Mouse (Mus musculus): ENCODE results near the gene Timp1.

Gene Timp1

GRCm38 (mm10) chrX:20869962-20870513 is at the start of gene Timp1:
TSS of gene Timp1 (plus strand) at chrX:20870166.
- no peak for DNase-seq (ENCODE audit: low spot score)

GRCm38 (mm10) chrX:20828934-20829333 is 41.0 kb upstream of the Timp1 start:
- DNase-seq (ENCODE audit: low spot score) = peak; percentile 70

DNA sequence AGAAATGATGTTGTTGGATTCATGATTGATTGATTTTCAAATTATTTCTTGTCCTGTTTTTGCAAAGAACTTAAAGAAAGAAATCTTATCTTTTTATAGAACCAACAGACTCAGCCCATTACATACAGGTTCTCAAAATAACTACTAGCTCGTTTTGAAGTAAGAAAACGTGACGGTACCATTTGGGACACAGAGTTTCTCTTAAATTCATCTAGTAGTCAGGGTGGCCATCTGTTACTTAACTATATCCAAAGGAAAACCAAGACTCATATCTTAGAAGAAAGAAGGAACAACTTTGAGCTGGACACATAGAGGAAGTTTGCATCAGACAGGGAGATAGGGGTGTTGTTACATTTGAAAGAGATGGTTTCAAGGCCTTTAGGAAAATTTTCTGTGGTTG is 22.7 kb upstream of the Timp1 start:
- DNase-seq (ENCODE audit: low spot score) = no peak

DNA sequence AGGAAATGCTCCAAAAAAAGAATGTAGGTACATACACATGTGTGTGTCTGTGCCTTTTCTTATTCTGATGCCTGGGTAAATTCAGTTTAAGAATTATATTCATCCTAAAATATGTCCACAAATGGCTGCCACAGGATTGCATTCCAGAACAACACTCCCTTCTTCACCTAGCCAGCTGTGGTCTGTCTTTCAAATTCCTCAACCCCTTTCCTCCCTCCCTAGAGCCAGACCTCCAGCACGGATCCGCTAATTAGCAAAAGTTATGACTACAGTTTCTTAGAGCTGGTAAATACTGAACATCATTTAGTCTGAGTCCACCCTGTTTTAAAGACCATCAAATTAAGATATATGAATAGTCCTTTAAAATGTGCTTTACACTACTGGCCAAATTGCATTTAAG is 22.1 kb upstream of the Timp1 start:
- DNase-seq (ENCODE audit: low spot score) = no peak

- peak; percentile 92 for DNase-seq (ENCODE audit: low spot score)
These were observed 21.5 kb upstream of the Timp1 start for GRCm38 (mm10) chrX:20848256-20848984.

GRCm38 (mm10) chrX:20853794-20854193 is 16.2 kb upstream of the Timp1 start:
- no peak for DNase-seq (ENCODE audit: low spot score)

DNA sequence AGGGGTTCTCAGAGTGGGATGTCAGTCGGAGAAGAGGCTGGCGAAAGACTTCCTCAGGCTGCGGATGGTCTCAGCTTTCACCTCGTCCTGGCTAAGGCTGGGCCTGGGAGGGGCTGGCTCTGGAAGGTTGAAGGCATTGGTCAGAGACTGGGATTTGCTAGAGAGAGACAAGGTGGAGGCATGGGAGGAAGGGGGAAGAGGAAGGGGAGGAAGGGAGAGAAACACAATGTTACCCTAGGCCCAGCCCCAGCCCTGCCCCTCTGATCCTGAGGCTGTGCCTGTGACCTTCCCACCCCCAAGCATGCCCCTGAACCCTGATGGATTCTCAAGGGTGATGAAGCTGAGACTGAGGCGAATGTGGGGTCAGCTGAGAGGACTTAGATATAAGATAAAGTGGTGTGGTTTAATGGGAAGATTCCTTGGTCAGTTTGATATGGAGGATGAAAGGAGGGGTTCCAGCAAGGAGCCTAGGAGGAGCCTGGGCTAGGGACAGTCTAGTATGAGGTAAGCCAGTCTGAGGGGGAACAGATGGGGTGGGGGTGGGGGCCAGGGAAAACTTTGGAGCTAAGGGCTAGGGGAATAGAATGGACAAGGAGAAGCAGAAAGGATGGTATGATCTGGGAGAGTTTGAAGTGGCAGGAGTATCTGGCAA is 8.4 kb upstream of the Timp1 start:
- no peak for DNase-seq (ENCODE audit: low spot score)

DNA sequence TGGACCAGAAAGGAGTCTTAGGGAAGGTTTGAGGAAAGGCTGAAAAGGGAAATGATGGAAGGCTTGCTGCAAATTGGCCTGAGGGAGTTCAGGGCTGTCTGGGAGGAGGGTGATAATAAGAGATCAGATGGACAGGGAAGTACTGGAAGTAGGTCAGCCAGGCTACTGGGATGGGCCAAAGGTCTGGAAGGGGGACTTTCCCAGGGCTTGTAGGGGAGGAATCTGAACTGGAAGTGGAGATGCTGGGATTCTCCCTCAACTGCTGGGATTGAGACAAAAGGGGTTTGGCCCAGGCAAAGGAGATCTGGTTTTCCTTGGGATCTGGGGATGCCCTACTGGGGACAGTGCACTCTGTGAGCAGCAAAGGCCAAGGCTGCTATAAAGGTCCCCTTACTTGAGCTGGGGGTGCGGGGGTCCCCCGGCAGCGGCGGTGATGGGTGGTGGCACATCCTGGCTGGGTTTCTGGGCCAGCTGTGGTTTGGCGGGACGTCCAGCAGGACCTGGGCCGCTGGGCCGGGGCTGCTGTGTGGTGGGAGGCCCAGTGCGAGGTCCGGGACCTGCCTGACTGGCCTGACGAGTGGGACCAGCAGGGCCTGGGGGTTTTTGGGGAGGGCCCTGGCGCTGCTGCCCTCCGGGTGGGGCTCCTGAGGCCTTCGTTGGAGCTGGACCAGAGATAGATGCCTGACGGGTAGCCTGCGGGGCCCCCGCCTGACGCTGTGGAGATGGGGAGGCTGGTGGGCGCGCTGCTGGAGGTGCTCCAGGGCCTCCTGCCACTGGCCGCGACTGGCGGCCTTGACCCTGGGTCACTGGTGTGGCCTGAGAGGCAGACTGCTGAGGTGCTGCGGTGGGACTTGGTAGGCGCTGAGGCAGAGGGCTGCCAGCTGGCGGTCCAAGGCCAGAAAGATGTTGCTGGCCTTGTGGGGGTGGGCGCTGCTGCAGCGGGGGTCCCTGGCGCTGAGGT is 7.6 kb upstream of the Timp1 start:
- no peak for DNase-seq (ENCODE audit: low spot score)

DNA sequence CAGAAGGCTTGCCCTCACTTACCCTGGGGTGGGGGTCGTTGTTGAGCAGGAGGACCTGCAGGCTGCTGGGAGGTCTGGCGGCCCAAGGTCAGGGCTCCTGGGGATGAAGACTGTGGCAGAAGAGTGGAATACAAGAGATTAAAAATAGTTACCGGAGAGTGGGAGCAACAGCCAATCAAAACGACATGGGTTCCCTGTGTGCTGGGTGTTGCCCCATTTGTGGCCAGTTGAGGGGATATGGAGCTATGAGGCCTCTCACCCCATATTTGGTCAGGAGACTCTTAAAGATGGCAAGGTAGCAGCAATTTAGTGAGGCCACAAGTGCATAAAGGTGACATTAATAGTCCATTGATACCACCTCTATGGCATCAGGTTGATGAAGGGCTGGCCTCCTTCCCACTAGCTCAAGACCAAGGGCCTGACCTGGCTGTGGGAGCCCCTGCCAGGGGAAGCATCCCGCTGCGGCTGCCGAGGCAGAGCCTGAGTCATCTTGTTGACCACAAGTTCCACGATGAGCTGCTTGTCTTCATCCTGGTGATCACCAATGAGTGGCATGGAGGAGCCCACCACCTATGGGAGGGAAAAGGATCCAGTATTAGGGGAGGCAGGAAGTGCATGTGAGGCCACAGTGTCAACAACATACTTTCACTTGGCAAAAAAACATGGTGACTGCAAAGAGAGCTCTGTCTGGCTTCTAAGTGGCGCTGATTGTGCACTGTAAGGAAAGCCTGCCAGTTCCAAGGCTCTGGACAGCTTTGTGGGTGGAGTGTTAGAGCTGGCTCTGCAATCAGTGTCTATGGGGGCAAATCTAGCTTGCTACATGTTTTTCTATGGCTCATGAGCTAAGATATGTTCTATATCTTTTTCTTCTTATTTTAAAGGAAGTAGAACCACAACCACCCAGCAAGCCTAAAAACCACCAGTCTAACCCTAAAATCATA is 6.5 kb upstream of the Timp1 start:
- DNase-seq (ENCODE audit: low spot score) = no peak

GRCm38 (mm10) chrX:20868091-20868490 is 1.9 kb upstream of the Timp1 start:
- no peak for DNase-seq (ENCODE audit: low spot score)

- no peak for DNase-seq (ENCODE audit: low spot score)
These were observed 763 bp upstream of the Timp1 start for GRCm38 (mm10) chrX:20869203-20869602.

GRCm38 (mm10) chrX:20872928-20873500 is 3.0 kb downstream of the Timp1 start:
- no peak for DNase-seq (ENCODE audit: low spot score)

DNA sequence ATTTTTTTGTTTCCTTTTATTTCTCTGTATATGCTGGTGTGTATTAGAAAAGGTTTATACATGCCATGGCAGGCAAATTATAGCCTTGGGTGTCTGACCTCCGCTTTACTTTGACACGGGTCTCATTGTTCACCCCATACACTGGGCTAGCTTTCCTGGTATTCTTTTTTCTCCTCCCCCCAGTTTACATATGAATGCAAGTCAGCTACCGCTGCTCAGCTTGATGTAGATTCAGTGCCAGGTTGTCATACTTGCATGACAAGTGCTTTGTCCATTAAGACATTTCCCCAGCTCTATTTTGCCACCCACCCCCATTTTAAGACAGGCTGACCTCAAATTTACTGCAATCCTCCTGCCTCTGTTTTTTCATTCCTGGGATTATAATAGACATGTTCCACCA is 5.3 kb downstream of the Timp1 start:
- no peak for DNase-seq (ENCODE audit: low spot score)

- no peak for DNase-seq (ENCODE audit: low spot score)
These were observed 40.1 kb downstream of the Timp1 start for GRCm38 (mm10) chrX:20910074-20910473.

GRCm38 (mm10) chrX:20913726-20914125 is 43.8 kb downstream of the Timp1 start:
- no peak for DNase-seq (ENCODE audit: low spot score)

- no peak for DNase-seq (ENCODE audit: low spot score)
These were observed 45.1 kb downstream of the Timp1 start for GRCm38 (mm10) chrX:20915075-20915474.

GRCm38 (mm10) chrX:20920249-20920843 is 50.4 kb downstream of the Timp1 start:
- DNase-seq (ENCODE audit: low spot score) = no peak

DNA sequence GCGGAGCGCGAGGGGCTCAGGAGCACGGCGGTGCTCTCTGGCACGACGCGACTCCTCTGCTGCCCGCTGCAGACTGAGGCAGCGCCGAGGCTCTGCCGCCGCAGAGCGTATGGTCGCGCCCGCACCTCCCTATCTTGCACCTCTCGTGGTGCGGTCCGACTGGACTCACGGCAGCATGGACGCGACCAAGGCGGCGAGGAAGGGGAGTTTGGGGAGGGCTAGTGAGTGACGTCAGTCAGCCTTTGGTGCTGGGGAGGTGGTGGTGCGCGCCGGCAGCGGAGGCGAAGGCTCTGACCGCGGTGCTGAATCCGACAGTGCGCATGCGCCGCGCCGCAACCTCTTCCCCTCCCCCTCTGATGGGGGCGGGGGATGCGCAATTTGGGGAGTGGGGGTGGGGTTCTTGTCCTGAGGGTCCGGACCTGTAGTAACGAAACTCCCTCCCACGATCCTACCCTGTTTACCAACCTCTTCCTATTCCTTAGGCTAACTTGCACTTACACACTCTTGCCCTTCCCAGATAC is 50.9 kb downstream of the Timp1 start, which contains the start of gene Syn1:
Syn1 (minus strand) TSS at position 161 of the 521 bp plus-strand sequence.
- DNase-seq (ENCODE audit: low spot score) = peak; percentile 80

DNA sequence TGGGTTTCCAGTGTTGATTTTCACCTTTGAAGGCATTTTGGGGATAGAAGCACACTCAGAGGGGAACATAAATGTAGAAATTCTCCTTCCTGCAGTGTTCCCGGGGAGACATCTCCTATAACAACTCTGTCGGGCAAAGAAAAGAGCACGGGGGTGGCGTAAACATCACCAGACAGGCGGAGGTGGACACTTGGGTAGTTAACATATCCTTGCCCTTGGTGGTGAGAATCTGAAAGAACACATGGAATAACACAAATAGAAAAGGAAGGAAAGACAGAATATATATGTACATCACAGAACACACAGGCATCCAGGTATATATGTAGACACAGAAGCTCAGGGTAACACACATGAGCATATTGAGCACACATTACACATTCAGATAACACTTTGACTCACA is 51.4 kb downstream of the Timp1 start:
- peak; percentile 15 for DNase-seq (ENCODE audit: low spot score)

DNA sequence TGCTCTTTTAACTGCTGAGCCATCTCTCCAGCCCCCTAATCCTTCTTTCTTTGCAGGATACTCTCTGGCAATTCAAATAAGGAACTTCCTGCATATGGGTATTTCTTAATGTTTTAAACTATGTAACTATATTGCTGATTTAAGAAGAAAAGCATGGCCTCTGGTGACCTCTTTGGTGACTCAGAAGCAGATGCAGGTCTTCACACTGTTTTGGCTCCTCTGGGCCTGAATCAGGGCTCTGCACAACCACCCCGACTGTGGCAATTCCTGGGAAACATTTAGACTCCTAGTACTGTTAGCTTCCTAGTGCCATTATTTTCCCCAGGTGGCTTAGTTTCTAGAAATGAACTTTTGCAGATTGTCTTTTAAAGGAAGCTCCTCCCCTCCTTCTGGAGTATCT is 53.5 kb downstream of the Timp1 start:
- no peak for DNase-seq (ENCODE audit: low spot score)
